Mouse (Mus musculus): ENCODE measurements around the gene Pah. TPM values are rescaled to one million over a fixed set of nuclear protein-coding genes. Genes with fewer than 3 reads are reported as not detected.

Gene Pah
- polyA plus RNA-seq, 1 experiment from 2014 or later: not detected

- no peak for ATAC-seq
- no peaks in the 10 kb centered on the region for H3K36me3 ChIP-seq (ENCODE audit: insufficient read depth, low read length)
- H3K4me3 ChIP-seq (ENCODE audit: low read depth, low read length): no peak overlapping the region
- no peak overlapping the region for H3K27ac ChIP-seq (ENCODE audit: low read length)
- no peaks in the 10 kb centered on the region for H3K9me3 ChIP-seq (ENCODE audit: low read length)
- no peak overlapping the region for H3K4me2 ChIP-seq (replicated peaks; ENCODE audit: low read depth, low read length)
- H3K27me3 ChIP-seq (replicated peaks; ENCODE audit: insufficient read depth, low read length): peaks cover 61% of the 10 kb centered on the region
- H3K4me1 ChIP-seq (ENCODE audit: insufficient read depth, low read depth, low read length): no peaks in the 10 kb centered on the region; the same call in 1 of the 2 replicates
- no peak overlapping the region for H3K9ac ChIP-seq (replicated peaks; ENCODE audit: low read depth)
- TF ChIP-seq EP300 (IDR thresholded peaks at IDR 0.05) (no peak), CTCF (IDR thresholded peaks at IDR 0.05) (no peak)
- 3% methylated on average over 16 of the region's 16 CpGs for WGBS
- DNase-seq (ENCODE audit: low spot score): no peak
These were observed 33.0 kb upstream of the Pah start for GRCm38 (mm10) chr10:87488429-87489145.

DNA sequence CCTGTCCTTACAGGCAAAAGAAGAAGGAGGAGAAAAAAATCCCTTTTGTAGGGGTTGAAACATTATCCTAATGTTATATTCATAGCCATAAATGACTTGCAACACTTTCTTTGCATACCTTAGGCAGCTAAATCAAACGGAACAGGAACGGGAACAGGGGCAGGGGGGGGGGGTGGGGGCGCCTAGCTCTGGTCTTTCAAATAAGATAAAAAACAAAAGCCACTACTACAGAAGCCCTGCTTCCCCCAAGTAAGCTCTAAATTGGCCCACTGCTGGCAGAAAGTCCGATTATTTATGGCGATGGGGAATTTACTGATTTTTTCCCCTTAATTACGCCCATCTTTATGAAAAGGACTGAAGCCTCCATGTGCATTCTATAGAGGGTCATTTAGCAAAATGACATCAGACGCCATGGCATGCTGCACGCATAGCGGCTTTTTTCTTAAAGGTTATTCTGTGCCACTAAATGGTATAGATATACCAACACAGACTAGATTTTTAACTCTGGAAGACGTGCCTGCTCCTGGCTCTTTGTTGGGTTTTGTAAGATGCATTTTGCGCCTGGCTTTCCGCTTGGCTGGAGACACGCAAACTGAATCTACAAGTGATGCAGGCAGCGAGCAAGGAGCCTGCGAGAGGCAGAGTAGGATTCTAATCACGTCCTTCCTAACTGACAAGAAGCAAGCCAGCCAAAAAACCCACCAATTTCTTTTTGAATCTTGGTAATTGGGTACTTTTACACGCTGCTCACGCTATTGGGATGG, 32.2 kb upstream of the Pah start:
- WGBS: 6% methylated on average over 18 of the region's 18 CpGs
- TF ChIP-seq CTCF (IDR thresholded peaks at IDR 0.05): no peak
- TF ChIP-seq EP300 (IDR thresholded peaks at IDR 0.05): no peak
- Histone ChIP-seq H3K9ac (replicated peaks; ENCODE audit: low read depth) (no peak overlapping the region), H3K27me3 (replicated peaks; ENCODE audit: insufficient read depth, low read length) (peaks cover 70% of the 10 kb centered on the region), H3K4me3 (ENCODE audit: low read depth, low read length) (no peak overlapping the region), H3K36me3 (ENCODE audit: insufficient read depth, low read length) (no peaks in the 10 kb centered on the region), H3K4me2 (replicated peaks; ENCODE audit: low read depth, low read length) (no peak overlapping the region), H3K4me1 (ENCODE audit: insufficient read depth, low read depth, low read length) (no peaks in the 10 kb centered on the region; the same call in 1 of the 2 replicates), H3K9me3 (ENCODE audit: low read length) (no peaks in the 10 kb centered on the region), H3K27ac (ENCODE audit: low read length) (no peak overlapping the region)
- DNase-seq (ENCODE audit: low spot score) (no peak), ATAC-seq (no peak)

DNA sequence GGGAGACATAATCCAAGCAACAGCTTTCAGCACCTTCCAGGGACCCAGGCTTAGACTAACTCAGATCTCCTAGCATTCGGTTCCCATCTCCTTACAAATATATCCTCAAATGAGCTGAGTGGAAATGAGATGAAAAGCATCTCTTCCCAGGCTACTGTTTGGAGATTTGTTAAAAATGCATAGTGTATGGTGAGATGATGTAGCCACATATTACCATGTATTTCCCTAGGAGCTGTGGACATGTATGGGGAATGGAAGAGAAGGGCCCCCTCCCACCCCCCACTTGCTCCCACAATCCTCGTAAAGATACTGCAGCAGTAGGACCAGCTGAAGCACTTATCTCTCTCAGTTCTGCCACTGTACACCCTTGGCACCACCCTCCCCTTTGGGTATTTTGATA, 31.3 kb upstream of the Pah start:
- Histone ChIP-seq H3K4me1 (ENCODE audit: insufficient read depth, low read depth, low read length) (no peaks in the 10 kb centered on the region; the same call in 1 of the 2 replicates), H3K27me3 (replicated peaks; ENCODE audit: insufficient read depth, low read length) (peaks cover 76% of the 10 kb centered on the region), H3K4me2 (replicated peaks; ENCODE audit: low read depth, low read length) (no peak overlapping the region), H3K4me3 (ENCODE audit: low read depth, low read length) (no peak overlapping the region), H3K27ac (ENCODE audit: low read length) (no peak overlapping the region), H3K36me3 (ENCODE audit: insufficient read depth, low read length) (no peaks in the 10 kb centered on the region), H3K9me3 (ENCODE audit: low read length) (no peaks in the 10 kb centered on the region), H3K9ac (replicated peaks; ENCODE audit: low read depth) (no peak overlapping the region)
- TF ChIP-seq EP300 (IDR thresholded peaks at IDR 0.05) (no peak), CTCF (IDR thresholded peaks at IDR 0.05) (no peak)
- DNase-seq (ENCODE audit: low spot score) (no peak), ATAC-seq (no peak)
- WGBS: 10% methylated on average over 2 of the region's 2 CpGs

DNA sequence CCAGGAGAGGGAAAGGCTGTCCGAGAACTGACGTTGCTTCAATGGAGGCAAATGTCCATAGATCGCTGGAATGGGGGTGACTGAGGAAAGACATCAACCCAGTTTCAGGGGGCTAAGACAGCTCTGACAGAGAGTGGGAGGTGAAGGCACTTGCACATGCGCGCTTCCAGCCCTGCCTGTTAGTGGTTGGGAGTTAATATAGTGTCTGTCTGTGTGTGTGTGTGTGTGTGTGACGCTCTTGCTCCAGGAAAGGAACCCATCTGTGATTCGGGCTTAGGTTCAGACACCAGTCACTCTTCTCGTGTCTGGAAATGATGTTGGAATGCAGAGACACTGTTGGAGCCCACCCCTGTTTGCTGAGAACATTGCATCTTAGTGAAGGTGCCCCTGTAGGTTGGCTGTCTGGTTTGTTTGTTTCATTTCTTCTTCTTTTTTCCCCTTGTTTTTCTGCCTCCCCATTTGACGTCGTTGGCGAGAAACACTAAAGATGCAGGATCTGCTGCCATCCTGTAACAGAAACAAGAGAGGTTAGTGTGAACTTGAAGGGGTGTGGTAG, 30.0 kb upstream of the Pah start:
- Histone ChIP-seq H3K36me3 (ENCODE audit: insufficient read depth, low read length) (no peaks in the 10 kb centered on the region), H3K9ac (replicated peaks; ENCODE audit: low read depth) (no peak overlapping the region), H3K27me3 (replicated peaks; ENCODE audit: insufficient read depth, low read length) (peaks cover 68% of the 10 kb centered on the region), H3K4me1 (ENCODE audit: insufficient read depth, low read depth, low read length) (no peaks in the 10 kb centered on the region; the same call in 1 of the 2 replicates), H3K27ac (ENCODE audit: low read length) (no peak overlapping the region), H3K4me2 (replicated peaks; ENCODE audit: low read depth, low read length) (no peak overlapping the region), H3K9me3 (ENCODE audit: low read length) (no peaks in the 10 kb centered on the region), H3K4me3 (ENCODE audit: low read depth, low read length) (no peak overlapping the region)
- ATAC-seq (no peak), DNase-seq (ENCODE audit: low spot score) (no peak)
- WGBS: 4% methylated on average over 11 of the region's 11 CpGs
- TF ChIP-seq EP300 (IDR thresholded peaks at IDR 0.05) (no peak), CTCF (IDR thresholded peaks at IDR 0.05) (no peak)

- TF ChIP-seq CTCF (IDR thresholded peaks at IDR 0.05) (no peak), EP300 (IDR thresholded peaks at IDR 0.05) (no peak)
- Histone ChIP-seq H3K4me1 (ENCODE audit: insufficient read depth, low read depth, low read length) (no peaks in the 10 kb centered on the region; the same call in 1 of the 2 replicates), H3K4me3 (ENCODE audit: low read depth, low read length) (peak overlapping the region; percentile 45), H3K27ac (ENCODE audit: low read length) (no peak overlapping the region), H3K36me3 (ENCODE audit: insufficient read depth, low read length) (no peaks in the 10 kb centered on the region), H3K9ac (replicated peaks; ENCODE audit: low read depth) (no peak overlapping the region), H3K9me3 (ENCODE audit: low read length) (no peaks in the 10 kb centered on the region), H3K27me3 (replicated peaks; ENCODE audit: insufficient read depth, low read length) (peaks cover 64% of the 10 kb centered on the region), H3K4me2 (replicated peaks; ENCODE audit: low read depth, low read length) (peak overlapping the region; percentile 85)
- WGBS: under 1% methylated on average over 26 of the region's 26 CpGs
- DNase-seq (ENCODE audit: low spot score) (no peak), ATAC-seq (no peak)
These were observed 29.3 kb upstream of the Pah start for GRCm38 (mm10) chr10:87492332-87492660.

Data from lung, postnatal 0 days (tissue).